Mouse (Mus musculus): ENCODE measurements around the gene Ect2. TPM values are rescaled to one million over a fixed set of nuclear protein-coding genes. Genes with fewer than 3 reads are reported as not detected.

The Ect2 gene
- polyA plus RNA-seq, 1 experiment from 2014 or later: 136 TPM

DNA sequence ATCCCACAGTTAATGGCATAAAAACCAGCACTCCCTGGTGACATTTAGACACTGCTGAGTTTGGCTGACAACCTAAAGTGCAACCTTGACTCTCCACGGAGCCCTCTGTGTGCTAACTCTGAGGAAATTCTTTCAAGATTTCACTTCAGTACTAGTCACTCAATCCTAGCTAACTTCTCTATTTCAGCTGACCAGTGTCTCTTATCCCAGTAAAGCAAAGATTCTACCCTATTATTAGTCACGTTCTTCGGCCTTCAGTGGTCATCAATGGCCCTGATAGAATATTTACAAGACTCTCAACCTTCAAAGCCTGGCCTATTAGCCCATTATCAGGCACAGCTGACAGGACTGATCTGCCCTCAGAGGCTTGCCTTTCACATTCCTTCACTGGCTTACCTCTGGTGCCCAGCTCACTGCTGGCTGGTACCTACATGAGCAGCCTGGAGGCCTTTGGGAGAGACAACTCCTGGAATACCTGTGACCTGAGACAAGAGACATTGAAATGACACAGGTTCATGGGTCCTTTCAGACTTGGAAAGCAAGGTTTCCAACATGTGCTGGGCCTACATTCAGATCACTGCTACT is 11.9 kb upstream of the Ect2 start:
- Histone ChIP-seq H3K27me3 (ENCODE audit: control insufficient read depth, insufficient read depth, low read length) (no peaks in the 10 kb centered on the region), H3K4me1 (replicated peaks; ENCODE audit: control insufficient read depth, insufficient read depth, low read length) (no peaks in the 10 kb centered on the region), H3K4me2 (ENCODE audit: low read depth, low read length, severe bottlenecking) (no peak overlapping the region), H3K9me3 (ENCODE audit: control insufficient read depth, low read length) (no peaks in the 10 kb centered on the region), H3K36me3 (ENCODE audit: control insufficient read depth, insufficient read depth, low read length) (no peaks in the 10 kb centered on the region), H3K4me3 (ENCODE audit: low read depth, low read length) (no peak overlapping the region), H3K27ac (ENCODE audit: low read depth, low read length) (no peak overlapping the region), H3K9ac (ENCODE audit: low read length) (no peak overlapping the region)
- 83% methylated on average over 3 of the region's 3 CpGs for WGBS
- ATAC-seq (replicated peaks; ENCODE audit: low FRiP score): no peak
- no peak for DNase-seq (ENCODE audit: low spot score)

DNA sequence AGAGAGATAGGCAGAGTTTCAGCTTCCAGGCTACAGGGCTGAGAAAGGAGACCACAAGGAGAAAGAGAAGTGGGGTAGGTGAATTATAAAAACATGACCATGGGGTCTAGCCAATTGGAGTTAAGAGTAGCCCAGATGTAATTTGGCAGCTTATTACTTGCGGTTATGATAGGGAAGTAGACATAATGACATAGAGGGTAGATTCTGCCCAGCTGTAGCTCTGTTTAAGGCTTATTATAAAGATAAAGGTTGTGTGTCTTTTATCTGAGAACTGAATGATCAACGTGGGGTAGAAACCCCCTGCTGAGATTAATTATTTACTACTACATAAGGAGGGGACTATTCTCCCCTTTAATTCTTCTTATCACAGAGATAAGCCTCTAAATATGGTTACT is 8.7 kb upstream of the Ect2 start:
- Histone ChIP-seq H3K27me3 (ENCODE audit: control insufficient read depth, insufficient read depth, low read length) (no peaks in the 10 kb centered on the region), H3K9me3 (ENCODE audit: control insufficient read depth, low read length) (no peaks in the 10 kb centered on the region), H3K9ac (ENCODE audit: low read length) (no peak overlapping the region), H3K27ac (ENCODE audit: low read depth, low read length) (no peak overlapping the region), H3K36me3 (ENCODE audit: control insufficient read depth, insufficient read depth, low read length) (no peaks in the 10 kb centered on the region), H3K4me1 (replicated peaks; ENCODE audit: control insufficient read depth, insufficient read depth, low read length) (no peaks in the 10 kb centered on the region), H3K4me3 (ENCODE audit: low read depth, low read length) (no peak overlapping the region), H3K4me2 (ENCODE audit: low read depth, low read length, severe bottlenecking) (no peak overlapping the region)
- DNase-seq (ENCODE audit: low spot score) (no peak), ATAC-seq (replicated peaks; ENCODE audit: low FRiP score) (no peak)
- WGBS: 67% methylated on average over 2 of the region's 2 CpGs

DNA sequence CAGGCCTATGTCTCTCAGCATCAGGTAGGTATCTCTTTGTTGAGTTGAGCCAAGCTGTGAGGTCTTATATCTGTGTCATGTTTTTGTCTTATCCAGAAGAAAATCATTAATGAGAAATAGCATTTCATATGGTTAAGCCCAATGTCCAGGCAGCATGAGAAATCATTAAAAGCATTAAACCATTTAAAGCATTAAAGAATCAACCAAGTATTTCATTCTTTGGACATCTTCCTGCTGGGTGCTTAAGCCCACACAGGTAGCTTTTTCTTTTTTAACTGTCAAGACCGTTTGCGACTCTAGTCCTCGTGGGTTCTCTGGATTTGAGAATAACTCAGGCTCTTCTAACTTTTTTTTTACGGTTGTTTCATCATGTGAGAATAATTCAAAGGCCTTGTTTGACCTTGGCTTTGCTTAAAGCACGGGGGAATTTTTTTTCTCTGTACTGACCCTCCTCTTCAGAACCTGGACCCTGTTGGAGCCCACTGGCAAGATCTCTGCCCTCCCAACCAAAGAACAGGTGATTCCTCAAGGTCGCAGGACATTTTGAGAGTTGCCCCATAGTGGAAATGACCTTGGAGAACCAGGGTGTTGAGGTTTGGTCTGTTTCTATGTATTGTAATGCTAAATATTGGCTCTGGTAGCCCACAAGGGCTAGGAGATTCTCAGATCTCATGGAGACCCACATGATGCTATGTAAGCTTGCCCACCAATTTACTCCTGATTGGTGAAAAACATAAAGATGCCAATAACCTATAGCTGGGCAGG is 8.1 kb upstream of the Ect2 start:
- no peak overlapping the region for H3K9ac ChIP-seq (ENCODE audit: low read length)
- no peak for DNase-seq (ENCODE audit: low spot score)
- H3K36me3 ChIP-seq (ENCODE audit: control insufficient read depth, insufficient read depth, low read length): no peaks in the 10 kb centered on the region
- 84% methylated on average over 6 of the region's 6 CpGs for WGBS
- H3K27ac ChIP-seq (ENCODE audit: low read depth, low read length): no peak overlapping the region
- H3K27me3 ChIP-seq (ENCODE audit: control insufficient read depth, insufficient read depth, low read length): no peaks in the 10 kb centered on the region
- no peaks in the 10 kb centered on the region for H3K9me3 ChIP-seq (ENCODE audit: control insufficient read depth, low read length)
- H3K4me1 ChIP-seq (replicated peaks; ENCODE audit: control insufficient read depth, insufficient read depth, low read length): no peaks in the 10 kb centered on the region
- no peak overlapping the region for H3K4me3 ChIP-seq (ENCODE audit: low read depth, low read length)
- no peak for ATAC-seq (replicated peaks; ENCODE audit: low FRiP score)
- H3K4me2 ChIP-seq (ENCODE audit: low read depth, low read length, severe bottlenecking): no peak overlapping the region

DNA sequence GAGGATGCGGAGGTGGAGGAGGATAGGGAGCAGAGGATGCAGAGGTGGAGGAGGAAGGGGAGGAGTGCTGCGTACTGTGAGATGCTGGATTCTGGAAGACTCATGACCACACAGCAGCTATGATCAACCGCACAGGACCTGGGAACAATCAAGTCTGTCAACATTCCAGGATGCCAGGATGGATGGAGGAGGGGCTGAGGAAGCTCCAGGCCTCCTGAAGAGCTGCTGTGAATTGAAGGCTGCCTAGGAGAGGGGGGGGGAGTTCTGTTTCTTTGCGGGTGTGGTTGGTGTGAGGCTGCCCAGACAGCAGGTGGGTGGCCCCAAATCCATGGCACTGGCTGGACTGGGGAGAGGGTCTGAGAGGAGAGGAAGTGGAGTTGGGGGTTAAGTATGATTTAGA is 5.2 kb upstream of the Ect2 start:
- Histone ChIP-seq H3K4me2 (ENCODE audit: low read depth, low read length, severe bottlenecking) (no peak overlapping the region), H3K27ac (ENCODE audit: low read depth, low read length) (no peak overlapping the region), H3K36me3 (ENCODE audit: control insufficient read depth, insufficient read depth, low read length) (no peaks in the 10 kb centered on the region), H3K9me3 (ENCODE audit: control insufficient read depth, low read length) (no peaks in the 10 kb centered on the region), H3K4me3 (ENCODE audit: low read depth, low read length) (no peak overlapping the region), H3K4me1 (replicated peaks; ENCODE audit: control insufficient read depth, insufficient read depth, low read length) (no peaks in the 10 kb centered on the region; the same call in 1 of the 2 replicates), H3K27me3 (ENCODE audit: control insufficient read depth, insufficient read depth, low read length) (no peaks in the 10 kb centered on the region), H3K9ac (ENCODE audit: low read length) (no peak overlapping the region)
- WGBS: 66% methylated on average over 4 of the region's 4 CpGs
- DNase-seq (ENCODE audit: low spot score): no peak
- no peak for ATAC-seq (replicated peaks; ENCODE audit: low FRiP score)

DNA sequence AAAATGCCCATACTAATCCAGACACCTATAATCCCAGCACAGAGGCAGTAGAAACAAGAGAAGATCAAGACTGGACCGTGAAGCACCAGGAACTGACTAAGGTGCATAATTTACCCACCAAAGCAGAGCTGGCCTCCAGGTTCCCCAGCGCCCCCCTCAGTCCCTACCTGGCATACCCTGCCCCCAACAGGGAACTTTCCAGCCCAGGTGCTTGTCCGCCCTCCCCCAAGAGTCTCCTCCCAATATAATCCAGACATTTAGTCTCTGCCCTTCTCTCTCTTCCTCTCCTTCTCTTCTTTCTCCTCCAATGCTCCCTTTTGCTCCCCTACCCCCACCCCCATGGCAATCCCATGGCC is 2.9 kb upstream of the Ect2 start:
- Histone ChIP-seq H3K4me2 (ENCODE audit: low read depth, low read length, severe bottlenecking) (no peak overlapping the region), H3K4me1 (replicated peaks; ENCODE audit: control insufficient read depth, insufficient read depth, low read length) (no peaks in the 10 kb centered on the region; the same call in 1 of the 2 replicates), H3K4me3 (ENCODE audit: low read depth, low read length) (no peak overlapping the region), H3K36me3 (ENCODE audit: control insufficient read depth, insufficient read depth, low read length) (no peaks in the 10 kb centered on the region), H3K27me3 (ENCODE audit: control insufficient read depth, insufficient read depth, low read length) (no peaks in the 10 kb centered on the region), H3K9ac (ENCODE audit: low read length) (no peak overlapping the region), H3K9me3 (ENCODE audit: control insufficient read depth, low read length) (no peaks in the 10 kb centered on the region), H3K27ac (ENCODE audit: low read depth, low read length) (no peak overlapping the region)
- ATAC-seq (replicated peaks; ENCODE audit: low FRiP score) (no peak), DNase-seq (ENCODE audit: low spot score) (no peak)
- WGBS: 66% methylated on average over 3 of the region's 3 CpGs

DNA sequence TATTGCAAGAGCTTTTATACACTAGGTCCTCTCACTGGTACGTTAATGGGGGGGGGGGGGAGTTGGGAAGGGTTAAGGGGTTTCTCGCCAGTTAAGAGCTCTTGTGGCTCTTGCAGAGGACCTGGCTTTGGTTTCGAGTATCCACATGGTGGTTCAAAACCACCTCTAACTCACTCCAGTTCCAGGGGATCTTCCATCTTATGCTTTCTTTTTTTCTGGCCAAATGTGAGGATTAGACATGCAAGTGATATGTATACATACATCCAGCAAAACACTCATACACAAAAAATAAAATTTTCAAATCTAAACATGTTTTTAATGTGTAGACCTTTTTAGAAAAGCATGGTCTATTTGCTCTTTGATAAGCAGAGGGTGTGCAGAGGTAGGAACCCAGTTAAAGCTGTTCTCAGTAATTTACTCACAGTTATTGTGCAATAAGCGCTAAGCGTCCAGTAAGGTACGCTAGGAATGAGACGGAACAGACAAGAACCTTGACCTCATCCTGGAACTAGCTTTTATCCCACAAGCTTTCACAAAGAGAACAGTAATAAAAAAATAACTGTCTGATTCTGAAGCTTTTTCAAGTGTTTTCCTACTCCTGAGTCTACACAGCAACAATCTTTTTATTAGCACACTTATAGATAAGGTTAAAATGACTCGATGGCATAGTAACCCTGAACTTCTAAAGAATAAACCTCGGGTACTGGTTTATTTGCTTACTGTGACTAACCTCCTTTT is 2.3 kb upstream of the Ect2 start:
- Histone ChIP-seq H3K9me3 (ENCODE audit: control insufficient read depth, low read length) (no peaks in the 10 kb centered on the region), H3K27ac (ENCODE audit: low read depth, low read length) (no peak overlapping the region)

DNA sequence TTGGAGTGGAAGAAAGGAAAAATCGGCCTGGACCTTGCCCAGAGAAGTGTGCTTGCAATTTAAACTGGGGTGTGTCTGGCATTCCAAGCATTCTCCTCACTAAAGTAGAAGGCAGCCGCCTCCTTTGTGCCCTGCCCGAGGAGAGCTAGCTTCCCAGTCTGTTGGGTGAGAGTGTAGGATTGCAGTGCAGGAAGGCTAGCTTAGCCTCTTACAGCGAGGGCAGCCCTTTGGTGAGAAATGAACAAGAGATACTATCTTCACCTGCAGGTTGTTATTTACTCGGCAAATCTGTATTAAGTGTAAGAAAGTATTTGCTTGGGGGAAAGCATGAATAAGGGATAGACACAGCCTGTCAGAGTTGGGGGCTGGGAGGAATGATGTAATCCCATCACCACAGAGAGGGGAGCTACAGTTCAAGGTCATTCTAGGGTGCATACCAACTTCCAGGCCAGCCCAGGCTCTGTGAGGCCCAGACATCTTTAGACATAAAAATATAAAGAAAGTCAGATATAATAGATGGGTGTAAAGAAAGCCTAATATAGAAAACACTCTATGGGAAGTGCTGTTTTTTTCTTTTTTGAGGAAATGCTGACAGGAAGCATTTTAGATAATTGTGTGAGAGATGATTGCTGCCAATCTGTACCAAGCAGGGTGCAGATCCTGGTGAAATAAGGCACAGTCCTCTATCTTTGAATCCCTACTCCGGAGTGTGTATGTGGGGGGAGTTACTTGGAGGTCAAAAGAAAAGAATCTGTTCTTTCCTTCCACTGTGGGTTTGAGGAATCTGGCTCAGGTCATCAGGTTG is 1.6 kb upstream of the Ect2 start:
- Histone ChIP-seq H3K27ac (ENCODE audit: low read depth, low read length) (0 out of 2 replicates have a peak overlapping the region, but pooled peaks have one; percentile 59), H3K27me3 (ENCODE audit: control insufficient read depth, insufficient read depth, low read length) (no peaks in the 10 kb centered on the region), H3K4me1 (replicated peaks; ENCODE audit: control insufficient read depth, insufficient read depth, low read length) (no peaks in the 10 kb centered on the region; the same call in 1 of the 2 replicates), H3K9ac (ENCODE audit: low read length) (no peak overlapping the region), H3K9me3 (ENCODE audit: control insufficient read depth, low read length) (no peaks in the 10 kb centered on the region), H3K4me3 (ENCODE audit: low read depth, low read length) (no peak overlapping the region), H3K4me2 (ENCODE audit: low read depth, low read length, severe bottlenecking) (no peak overlapping the region), H3K36me3 (ENCODE audit: control insufficient read depth, insufficient read depth, low read length) (no peaks in the 10 kb centered on the region; the same call in 1 of the 2 replicates)
- DNase-seq (ENCODE audit: low spot score): peak; percentile 60
- ATAC-seq (replicated peaks; ENCODE audit: low FRiP score): no peak
- 15% methylated on average over 6 of the region's 6 CpGs for WGBS

More for the DNA sequence above, 2.3 kb upstream of the Ect2 start:
- Histone ChIP-seq H3K4me3 (ENCODE audit: low read depth, low read length) (no peak overlapping the region), H3K4me1 (replicated peaks; ENCODE audit: control insufficient read depth, insufficient read depth, low read length) (no peaks in the 10 kb centered on the region; the same call in 1 of the 2 replicates), H3K36me3 (ENCODE audit: control insufficient read depth, insufficient read depth, low read length) (no peaks in the 10 kb centered on the region), H3K9ac (ENCODE audit: low read length) (no peak overlapping the region), H3K27me3 (ENCODE audit: control insufficient read depth, insufficient read depth, low read length) (no peaks in the 10 kb centered on the region), H3K4me2 (ENCODE audit: low read depth, low read length, severe bottlenecking) (no peak overlapping the region)
- DNase-seq (ENCODE audit: low spot score) (no peak), ATAC-seq (replicated peaks; ENCODE audit: low FRiP score) (no peak)
- 77% methylated on average over 9 of the region's 9 CpGs for WGBS

DNA sequence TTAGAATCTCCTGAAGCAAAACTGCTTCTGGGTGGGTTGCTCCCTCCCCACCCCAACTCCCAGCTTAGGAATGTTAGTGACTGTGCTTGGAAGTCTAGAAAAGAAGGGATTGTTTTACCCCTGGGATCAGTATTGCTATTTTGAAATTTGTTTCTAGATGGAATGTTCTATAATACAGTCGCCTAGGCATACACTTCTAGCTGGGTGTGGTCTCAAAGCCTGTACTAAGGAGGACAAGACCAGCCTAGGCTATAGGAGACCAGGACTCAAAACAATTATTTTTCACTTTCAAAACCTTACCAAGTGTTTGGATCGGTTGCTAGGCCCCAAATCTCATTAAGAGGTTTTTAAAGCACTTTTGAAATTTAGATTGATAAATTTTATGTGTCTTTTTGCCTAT is 602 bp upstream of the Ect2 start:
- ATAC-seq (replicated peaks; ENCODE audit: low FRiP score): peak; percentile 28
- Histone ChIP-seq H3K27me3 (ENCODE audit: control insufficient read depth, insufficient read depth, low read length) (no peaks in the 10 kb centered on the region), H3K27ac (ENCODE audit: low read depth, low read length) (peak overlapping the region; percentile 59), H3K36me3 (ENCODE audit: control insufficient read depth, insufficient read depth, low read length) (no peaks in the 10 kb centered on the region; the same call in 1 of the 2 replicates), H3K4me1 (replicated peaks; ENCODE audit: control insufficient read depth, insufficient read depth, low read length) (no peaks in the 10 kb centered on the region; the same call in 1 of the 2 replicates), H3K4me3 (ENCODE audit: low read depth, low read length) (peak overlapping the region; percentile 85), H3K9ac (ENCODE audit: low read length) (peak overlapping the region; percentile 47), H3K4me2 (ENCODE audit: low read depth, low read length, severe bottlenecking) (peak overlapping the region; percentile 44; the same call in 1 of the 2 replicates), H3K9me3 (ENCODE audit: control insufficient read depth, low read length) (no peaks in the 10 kb centered on the region)
- no peak for DNase-seq (ENCODE audit: low spot score)
- WGBS: 69% methylated on average over 2 of the region's 2 CpGs

Measured in forebrain, embryonic 11.5 days (tissue).